Mouse (Mus musculus): ENCODE measurements around the gene Golga1. TPM values are rescaled to one million over a fixed set of nuclear protein-coding genes. Genes with fewer than 3 reads are reported as not detected.
"Not testable (repeated sequence)": the region's sequence is repeated elsewhere in the genome, so short reads cannot be mapped to it uniquely, and the experiment has no call there.

The Golga1 gene
- 26.7 and 31.5 TPM in 2 replicates for polyA plus RNA-seq (2015; fragmentation: Nextera tagmentation; extraction: Ambion mirVana)

GRCm38 (mm10) chr2:39065400-39065987 lies at the start of gene Golga1:
Gene Golga1 (minus strand): TSS chr2:39065541.
- H3K4me3 ChIP-seq (ENCODE audit: low read depth, low read length) = peak within 1 kb of the TSS; percentile 93
- H3K36me3 ChIP-seq (ENCODE audit: control insufficient read depth, insufficient read depth) = peaks cover 3% of the 10 kb centered on the region
- no peaks in the 10 kb centered on the region for H3K9me3 ChIP-seq (ENCODE audit: control insufficient read depth)
- H3K27me3 ChIP-seq (replicated peaks; ENCODE audit: control insufficient read depth, insufficient read depth, low read length) = no peaks in the 10 kb centered on the region
- no peaks in the 10 kb centered on the region for H3K4me1 ChIP-seq (replicated peaks; ENCODE audit: control insufficient read depth, insufficient read depth, low read length)
- H3K27ac ChIP-seq (ENCODE audit: low read depth, low read length) = peak within 1 kb of the TSS; percentile 95
- TF ChIP-seq CTCF (IDR thresholded peaks at IDR 0.05; ENCODE audit: low read depth) = peak; percentile 33; the same call in 1 of the 2 replicates
- peak; percentile 96 for ATAC-seq
- under 1% methylated on average over 50 of the region's 50 CpGs for WGBS
- peak within 1 kb of the TSS; percentile 94 for H3K4me2 ChIP-seq (replicated peaks; ENCODE audit: low read depth)
- peak within 1 kb of the TSS; percentile 93 for H3K9ac ChIP-seq (ENCODE audit: low read depth, low read length)

- 89% methylated on average over 7 of the region's 7 CpGs for WGBS
- H3K4me3 ChIP-seq (ENCODE audit: low read depth, low read length) = no peak overlapping the region
- no peaks in the 10 kb centered on the region for H3K27me3 ChIP-seq (replicated peaks; ENCODE audit: control insufficient read depth, insufficient read depth, low read length)
- H3K4me2 ChIP-seq (replicated peaks; ENCODE audit: low read depth) = no peak overlapping the region
- H3K27ac ChIP-seq (ENCODE audit: low read depth, low read length) = no peak overlapping the region
- H3K9ac ChIP-seq (ENCODE audit: low read depth, low read length) = no peak overlapping the region
- peaks cover 4% of the 10 kb centered on the region; the same call in 1 of the 2 replicates for H3K36me3 ChIP-seq (ENCODE audit: control insufficient read depth, insufficient read depth)
- H3K4me1 ChIP-seq (replicated peaks; ENCODE audit: control insufficient read depth, insufficient read depth, low read length) = no peaks in the 10 kb centered on the region
- no peak for ATAC-seq
- TF ChIP-seq CTCF (IDR thresholded peaks at IDR 0.05; ENCODE audit: low read depth) = no peak
- no peaks in the 10 kb centered on the region for H3K9me3 ChIP-seq (ENCODE audit: control insufficient read depth)
Measured at GRCm38 (mm10) chr2:39114093-39114492, 48.8 kb upstream of the Golga1 start.

GRCm38 (mm10) chr2:39110514-39110913 lies 45.2 kb upstream of the Golga1 start:
- Histone ChIP-seq H3K27me3 (replicated peaks; ENCODE audit: control insufficient read depth, insufficient read depth, low read length) (no peaks in the 10 kb centered on the region), H3K9me3 (ENCODE audit: control insufficient read depth) (no peaks in the 10 kb centered on the region), H3K4me2 (replicated peaks; ENCODE audit: low read depth) (no peak overlapping the region), H3K27ac (ENCODE audit: low read depth, low read length) (no peak overlapping the region), H3K9ac (ENCODE audit: low read depth, low read length) (no peak overlapping the region), H3K4me1 (replicated peaks; ENCODE audit: control insufficient read depth, insufficient read depth, low read length) (no peaks in the 10 kb centered on the region), H3K36me3 (ENCODE audit: control insufficient read depth, insufficient read depth) (peaks cover 3% of the 10 kb centered on the region; the same call in 1 of the 2 replicates), H3K4me3 (ENCODE audit: low read depth, low read length) (no peak overlapping the region)
- no peak for ATAC-seq
- TF ChIP-seq CTCF (IDR thresholded peaks at IDR 0.05; ENCODE audit: low read depth) = no peak

GRCm38 (mm10) chr2:39109712-39110111 lies 44.4 kb upstream of the Golga1 start:
- not testable (repeated sequence) for H3K9me3 ChIP-seq (ENCODE audit: control insufficient read depth); ATAC-seq; H3K4me2 ChIP-seq (replicated peaks; ENCODE audit: low read depth); H3K4me3 ChIP-seq (ENCODE audit: low read depth, low read length); H3K36me3 ChIP-seq (ENCODE audit: control insufficient read depth, insufficient read depth); H3K9ac ChIP-seq (ENCODE audit: low read depth, low read length); H3K27ac ChIP-seq (ENCODE audit: low read depth, low read length); H3K27me3 ChIP-seq (replicated peaks; ENCODE audit: control insufficient read depth, insufficient read depth, low read length); H3K4me1 ChIP-seq (replicated peaks; ENCODE audit: control insufficient read depth, insufficient read depth, low read length)

GRCm38 (mm10) chr2:39099951-39100350 lies 34.6 kb upstream of the Golga1 start:
- not testable (repeated sequence) for H3K9ac ChIP-seq (ENCODE audit: low read depth, low read length); ATAC-seq; H3K36me3 ChIP-seq (ENCODE audit: control insufficient read depth, insufficient read depth); H3K4me1 ChIP-seq (replicated peaks; ENCODE audit: control insufficient read depth, insufficient read depth, low read length); H3K27me3 ChIP-seq (replicated peaks; ENCODE audit: control insufficient read depth, insufficient read depth, low read length); H3K27ac ChIP-seq (ENCODE audit: low read depth, low read length); H3K4me2 ChIP-seq (replicated peaks; ENCODE audit: low read depth); H3K4me3 ChIP-seq (ENCODE audit: low read depth, low read length); H3K9me3 ChIP-seq (ENCODE audit: control insufficient read depth)
- WGBS = 100% methylated on average over 1 of the region's 1 CpGs

- Histone ChIP-seq H3K9ac (ENCODE audit: low read depth, low read length) (no peak overlapping the region), H3K4me1 (replicated peaks; ENCODE audit: control insufficient read depth, insufficient read depth, low read length) (no peaks in the 10 kb centered on the region), H3K4me3 (ENCODE audit: low read depth, low read length) (no peak overlapping the region), H3K27me3 (replicated peaks; ENCODE audit: control insufficient read depth, insufficient read depth, low read length) (no peaks in the 10 kb centered on the region), H3K36me3 (ENCODE audit: control insufficient read depth, insufficient read depth) (peaks cover 14% of the 10 kb centered on the region), H3K27ac (ENCODE audit: low read depth, low read length) (no peak overlapping the region), H3K9me3 (ENCODE audit: control insufficient read depth) (no peaks in the 10 kb centered on the region), H3K4me2 (replicated peaks; ENCODE audit: low read depth) (no peak overlapping the region)
- no peak for ATAC-seq
- peak; percentile 43 for TF ChIP-seq CTCF (IDR thresholded peaks at IDR 0.05; ENCODE audit: low read depth)
Measured at GRCm38 (mm10) chr2:39097993-39098392, 32.7 kb upstream of the Golga1 start.

GRCm38 (mm10) chr2:39091966-39092365 lies 26.6 kb upstream of the Golga1 start:
- no peaks in the 10 kb centered on the region for H3K4me1 ChIP-seq (replicated peaks; ENCODE audit: control insufficient read depth, insufficient read depth, low read length)
- H3K9me3 ChIP-seq (ENCODE audit: control insufficient read depth) = no peaks in the 10 kb centered on the region
- TF ChIP-seq CTCF (IDR thresholded peaks at IDR 0.05; ENCODE audit: low read depth) = no peak
- no peak overlapping the region for H3K4me2 ChIP-seq (replicated peaks; ENCODE audit: low read depth)
- no peak for ATAC-seq
- peaks cover 7% of the 10 kb centered on the region; the same call in 1 of the 2 replicates for H3K36me3 ChIP-seq (ENCODE audit: control insufficient read depth, insufficient read depth)
- H3K9ac ChIP-seq (ENCODE audit: low read depth, low read length) = no peak overlapping the region
- no peak overlapping the region for H3K4me3 ChIP-seq (ENCODE audit: low read depth, low read length)
- H3K27me3 ChIP-seq (replicated peaks; ENCODE audit: control insufficient read depth, insufficient read depth, low read length) = no peaks in the 10 kb centered on the region
- no peak overlapping the region for H3K27ac ChIP-seq (ENCODE audit: low read depth, low read length)
- 80% methylated on average over 1 of the region's 1 CpGs for WGBS
